Mouse (Mus musculus) bone marrow, adult 2 months (tissue): ENCODE measurements around the gene Phospho2.

Experiments used
- CTCF ChIP-seq: fragments of 200-500 bp; IDR thresholded peaks from 2 replicates; pipeline ENCODE4 v1.5.1; 2011; ENCODE audit warnings: low read length, control low read depth; ENCODE audit not compliant: control insufficient read depth, insufficient read depth
- POLR2A ChIP-seq: fragments of 200-500 bp; IDR thresholded peaks from 2 replicates; pipeline ENCODE4 v1.6.1; 2011; ENCODE audit warnings: low read depth, mild to moderate bottlenecking, control low read depth, low read length, borderline replicate concordance; ENCODE audit not compliant: control insufficient read depth

DNA sequence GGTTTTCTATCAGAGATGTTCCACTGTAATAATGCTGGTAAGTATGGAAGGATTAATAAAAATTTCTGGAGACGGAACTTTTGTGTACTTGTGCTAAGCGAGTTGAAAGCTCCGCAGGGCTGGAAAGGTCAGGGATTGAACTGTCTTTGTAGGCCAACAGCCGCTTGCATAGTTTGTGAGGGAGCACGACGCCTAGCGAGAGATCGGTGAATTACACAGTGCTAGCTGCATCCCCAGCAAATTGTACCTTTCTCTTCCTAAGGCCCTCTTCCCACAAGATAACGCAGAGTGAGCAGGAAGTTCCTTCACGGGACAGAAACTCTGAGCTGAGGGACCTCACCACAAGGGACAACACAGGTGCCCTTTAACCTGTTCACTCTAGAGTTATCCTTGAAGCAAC, 862 bp downstream of the Phospho2 start:
- TF ChIP-seq CTCF (peak; percentile 93), POLR2A (no peak)
